Mouse (Mus musculus) midbrain, embryonic 13.5 days (tissue): ENCODE measurements at regions not wholly inside any gene's neighbourhood (a gene's known extent, or its start where the extent isn't known, plus 50 kb on each side); places are given as distances from the start of the nearest gene placed in this dataset.

Source experiments
- ATAC-seq: fragments of 200-750 bp; cut with Nextera tagmentation; 2 replicates; pipeline ENCODE4 v1.8.0; 2017; ENCODE audit warnings: mild to moderate bottlenecking, moderate TSS enrichment, moderate library complexity
- H3K27ac ChIP-seq: fragments of 300-500 bp; sonication (generic); 2 replicates; pipeline ENCODE4 v1.5.1; 2015; ENCODE audit warnings: inconsistent platforms, mild to moderate bottlenecking, moderate library complexity
- H3K27me3 ChIP-seq: fragments of 300-500 bp; sonication (generic); 2 replicates; pipeline ENCODE4 v1.6.1; 2015; ENCODE audit warnings: mild to moderate bottlenecking, inconsistent platforms
- H3K36me3 ChIP-seq: fragments of 300-500 bp; sonication (generic); 2 replicates; pipeline ENCODE4 v1.6.1; 2015; ENCODE audit warnings: mild to moderate bottlenecking, inconsistent platforms
- H3K4me1 ChIP-seq: fragments of 300-500 bp; sonication (generic); replicated peaks from 2 replicates; pipeline ENCODE4 v1.6.1; 2015; ENCODE audit warnings: inconsistent platforms
- H3K4me2 ChIP-seq: fragments of 300-500 bp; sonication (generic); replicated peaks from 2 replicates; pipeline ENCODE4 v1.6.1; 2015; ENCODE audit warnings: moderate library complexity, mild to moderate bottlenecking, inconsistent platforms
- H3K4me3 ChIP-seq: fragments of 300-500 bp; sonication (generic); replicated peaks from 2 replicates; pipeline ENCODE4 v1.5.1; 2015; ENCODE audit warnings: mild to moderate bottlenecking, inconsistent platforms
- H3K9ac ChIP-seq: fragments of 300-500 bp; sonication (generic); replicated peaks from 2 replicates; pipeline ENCODE4 v1.6.1; 2015; ENCODE audit warnings: mild to moderate bottlenecking, inconsistent platforms
- H3K9me3 ChIP-seq: fragments of 300-500 bp; sonication (generic); 2 replicates; pipeline ENCODE4 v1.6.1; 2016; ENCODE audit warnings: mild to moderate bottlenecking, inconsistent platforms
- WGBS: fragments of 180-500 bp; shearing (Covaris S2); methylation state at CpG from one replicate; pipeline ENCODE4 v1.1.7; 2015; 5-methylcytosine and 5-hydroxymethylcytosine counted together

DNA sequence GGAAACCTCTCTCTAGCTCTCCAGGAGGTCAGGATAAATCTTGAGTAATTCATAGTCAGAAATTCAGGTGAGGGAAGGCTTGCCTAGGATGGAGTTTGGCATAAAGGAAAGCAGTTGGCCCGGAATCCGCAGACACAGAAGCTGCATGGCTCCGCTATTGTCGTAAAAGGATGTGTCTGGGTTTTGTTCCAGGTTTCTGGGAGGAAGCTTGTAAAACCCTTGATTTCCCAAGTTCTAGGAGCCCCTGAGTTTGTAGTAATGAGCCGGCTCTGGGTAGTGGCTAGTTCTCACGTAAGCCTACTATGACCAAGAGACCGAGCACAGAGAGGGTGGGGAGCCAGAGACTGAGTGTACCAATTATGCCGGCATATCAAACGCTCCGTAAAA is 52.7 kb upstream of the Gm21915 start:
- Histone ChIP-seq H3K4me1 (peaks cover 39% of the 10 kb centered on the region), H3K27ac (peak overlapping the region; percentile 85), H3K4me2 (peak overlapping the region; percentile 58), H3K4me3 (peak overlapping the region; percentile 31), H3K9ac (peak overlapping the region; percentile 39), H3K27me3 (no peaks in the 10 kb centered on the region), H3K9me3 (no peaks in the 10 kb centered on the region), H3K36me3 (no peaks in the 10 kb centered on the region)
- ATAC-seq, result peak; percentile 2; the same call in 1 of the 2 replicates
- WGBS, result 22% methylated on average over 10 of the region's 10 CpGs

DNA sequence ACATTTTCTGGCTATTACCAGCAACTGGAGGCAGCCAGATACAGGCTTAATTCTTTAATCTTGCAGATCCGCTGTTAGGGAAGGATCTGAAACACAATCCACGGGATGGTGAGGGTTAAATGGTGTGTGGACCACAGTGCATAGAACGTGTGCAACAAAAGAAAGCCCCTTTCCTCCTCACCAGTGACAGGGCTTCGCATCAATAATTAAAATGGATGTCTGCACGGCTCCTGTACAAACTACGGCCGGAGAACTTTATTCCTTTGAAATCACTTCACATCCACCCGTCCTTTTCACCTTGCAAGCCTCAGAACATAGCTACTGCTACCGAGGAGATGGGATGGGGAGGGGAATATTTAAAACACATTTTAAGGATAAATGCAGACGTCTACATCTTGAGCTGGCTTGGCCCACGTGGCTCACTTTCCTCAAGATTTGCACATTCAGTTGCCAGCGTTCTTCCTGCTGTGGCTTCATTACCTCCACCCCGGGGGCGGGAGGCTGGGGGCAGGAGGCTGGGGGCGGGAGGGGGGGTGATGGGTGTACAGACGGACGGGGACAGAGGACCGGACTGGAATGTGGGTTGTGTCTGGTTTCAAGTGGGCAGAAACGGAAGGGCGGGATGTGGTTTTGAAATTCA is 53.3 kb upstream of the Gm21915 start:
- peak overlapping the region; percentile 58 for H3K4me2 ChIP-seq
- H3K27ac ChIP-seq, result peak overlapping the region; percentile 85
- 1% methylated on average over 20 of the region's 20 CpGs for WGBS
- no peaks in the 10 kb centered on the region for H3K27me3 ChIP-seq
- peaks cover 37% of the 10 kb centered on the region for H3K4me1 ChIP-seq
- H3K9ac ChIP-seq, result peak overlapping the region; percentile 39
- no peaks in the 10 kb centered on the region for H3K36me3 ChIP-seq
- ATAC-seq, result peak; percentile 81
- no peaks in the 10 kb centered on the region for H3K9me3 ChIP-seq
- H3K4me3 ChIP-seq, result peak overlapping the region; percentile 31

DNA sequence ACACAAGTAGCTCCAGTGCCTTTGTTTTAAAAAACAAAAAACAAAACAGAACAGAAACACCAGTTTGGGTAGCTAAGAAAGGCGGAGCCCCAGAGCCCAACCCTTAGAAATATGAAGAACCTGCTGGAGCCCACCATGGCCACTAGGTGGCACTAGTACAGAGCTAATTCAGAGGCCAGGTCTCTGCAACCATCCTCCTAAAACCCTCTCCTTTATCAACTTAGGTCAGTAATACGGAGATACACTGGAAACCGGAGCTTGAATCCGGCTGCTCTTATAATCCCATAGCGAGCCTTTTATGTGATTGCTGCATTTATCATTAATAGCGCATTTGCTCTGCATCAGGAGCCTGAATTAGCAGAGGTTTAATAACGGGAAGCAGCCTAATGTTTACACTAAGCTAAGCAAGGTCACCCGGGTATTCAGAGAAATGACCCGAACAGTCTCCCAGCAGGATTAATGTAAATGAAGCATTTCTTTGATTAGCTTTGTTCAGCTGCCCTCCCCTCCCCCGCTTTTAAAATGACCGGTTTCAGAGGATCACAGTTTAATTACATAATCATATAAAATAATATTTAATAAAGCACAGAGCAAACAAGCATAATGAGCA is 53.9 kb upstream of the Gm21915 start:
- WGBS, result 1% methylated on average over 11 of the region's 11 CpGs
- Histone ChIP-seq H3K4me3 (peak overlapping the region; percentile 31), H3K4me2 (peak overlapping the region; percentile 58), H3K27me3 (no peaks in the 10 kb centered on the region), H3K9me3 (no peaks in the 10 kb centered on the region), H3K27ac (peak overlapping the region; percentile 85), H3K9ac (peak overlapping the region; percentile 39), H3K36me3 (no peaks in the 10 kb centered on the region), H3K4me1 (peaks cover 36% of the 10 kb centered on the region)
- ATAC-seq, result peak; percentile 77

DNA sequence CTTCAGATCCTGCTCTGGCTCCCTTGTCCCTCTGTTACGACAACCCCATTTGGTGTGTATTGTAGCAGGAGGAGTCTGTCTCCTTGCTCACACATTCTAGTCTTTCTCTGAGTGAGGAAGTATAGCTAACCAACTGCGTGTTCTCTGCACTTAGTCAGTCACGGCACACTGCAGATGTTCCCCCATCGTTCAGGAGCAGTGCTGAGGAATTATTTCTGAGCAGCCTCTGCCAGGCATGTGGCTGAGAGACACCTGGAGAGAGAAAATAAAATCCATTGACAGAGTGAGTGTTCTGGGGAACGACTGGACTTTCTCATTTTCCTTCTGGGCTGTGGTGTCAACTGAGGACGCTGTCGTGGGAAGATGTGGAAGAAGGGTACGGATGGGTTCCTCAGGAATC is 54.5 kb upstream of the Gm21915 start:
- peak; percentile 9 for ATAC-seq
- H3K4me2 ChIP-seq, result peak overlapping the region; percentile 58
- 27% methylated on average over 8 of the region's 8 CpGs for WGBS
- H3K9me3 ChIP-seq, result no peaks in the 10 kb centered on the region
- H3K4me3 ChIP-seq, result no peak overlapping the region
- peak overlapping the region; percentile 42 for H3K9ac ChIP-seq
- no peaks in the 10 kb centered on the region for H3K27me3 ChIP-seq
- H3K4me1 ChIP-seq, result peaks cover 36% of the 10 kb centered on the region
- no peaks in the 10 kb centered on the region for H3K36me3 ChIP-seq
- peak overlapping the region; percentile 85 for H3K27ac ChIP-seq

DNA sequence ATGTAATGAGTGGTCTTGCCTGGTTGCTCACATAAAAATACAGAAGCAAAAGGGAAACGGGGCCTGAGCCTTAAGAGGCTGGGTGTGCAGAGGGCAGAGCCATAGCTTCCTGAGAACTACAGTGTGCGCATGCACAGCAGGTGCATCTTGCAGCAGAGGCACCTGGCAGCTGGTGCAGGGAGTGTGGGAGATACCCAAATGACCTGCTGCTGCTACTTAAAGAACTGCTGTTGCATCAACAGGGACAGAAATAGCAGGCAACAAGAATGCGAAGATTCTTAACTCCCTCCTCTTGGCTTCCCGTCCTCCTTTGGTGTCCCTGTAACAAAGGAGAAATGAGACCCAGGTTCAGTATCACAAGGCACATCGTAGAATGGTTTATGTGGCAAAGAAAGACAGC is 56.3 kb upstream of the Gm21915 start:
- no peak overlapping the region for H3K27ac ChIP-seq

DNA sequence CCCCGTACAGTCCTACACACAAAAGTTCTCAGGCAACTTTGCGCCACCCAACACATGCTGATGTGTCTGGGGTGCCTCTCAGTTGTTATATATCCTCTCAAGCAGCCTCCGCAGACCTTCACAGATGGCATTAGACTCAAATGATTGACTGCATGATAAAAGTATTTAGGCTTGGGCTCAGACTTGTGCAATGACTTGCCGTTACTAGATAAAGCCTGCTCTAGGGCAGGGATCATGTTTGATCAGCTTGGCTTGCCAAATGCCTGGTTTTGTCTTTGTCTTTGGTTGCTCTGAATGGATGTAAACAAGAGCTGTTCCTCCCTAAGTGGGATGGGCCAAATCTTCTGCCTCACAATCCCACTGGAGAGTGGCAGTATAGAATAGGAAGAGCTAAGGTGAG is 57.2 kb upstream of the Gm21915 start:
- Histone ChIP-seq H3K9ac (no peak overlapping the region), H3K4me3 (no peak overlapping the region), H3K36me3 (no peaks in the 10 kb centered on the region), H3K27me3 (no peaks in the 10 kb centered on the region), H3K4me2 (no peak overlapping the region), H3K4me1 (peaks cover 43% of the 10 kb centered on the region), H3K9me3 (no peaks in the 10 kb centered on the region), H3K27ac (no peak overlapping the region)
- WGBS, result 82% methylated on average over 4 of the region's 4 CpGs
- ATAC-seq, result no peak

More for the DNA sequence above, 56.3 kb upstream of the Gm21915 start:
- no peak for ATAC-seq
- Histone ChIP-seq H3K4me1 (peaks cover 36% of the 10 kb centered on the region), H3K4me3 (no peak overlapping the region), H3K27me3 (no peaks in the 10 kb centered on the region), H3K9me3 (no peaks in the 10 kb centered on the region), H3K9ac (no peak overlapping the region), H3K4me2 (no peak overlapping the region), H3K36me3 (no peaks in the 10 kb centered on the region)
- WGBS, result 58% methylated on average over 5 of the region's 5 CpGs

DNA sequence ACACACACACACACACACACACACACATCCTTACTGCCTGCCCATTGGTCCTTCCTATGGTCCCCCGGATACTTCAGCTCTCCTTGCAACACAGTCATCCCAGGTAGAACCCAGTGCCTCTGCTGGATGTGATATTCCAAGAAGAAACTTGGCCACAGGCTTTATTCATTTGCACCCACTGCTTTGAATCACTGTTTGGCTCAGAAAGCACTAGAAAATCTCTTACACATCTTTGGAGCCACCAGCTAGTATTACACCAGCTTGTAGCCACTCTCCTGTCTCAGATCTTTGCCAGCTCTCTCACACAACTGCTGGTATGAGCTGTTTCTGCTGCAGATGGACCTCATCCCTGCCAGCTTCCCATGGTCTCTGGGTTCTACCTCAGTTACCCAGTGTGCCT is 57.7 kb upstream of the Gm21915 start:
- H3K4me2 ChIP-seq, result no peak overlapping the region
- ATAC-seq, result no peak
- H3K27ac ChIP-seq, result no peak overlapping the region
- H3K9me3 ChIP-seq, result no peaks in the 10 kb centered on the region
- H3K4me1 ChIP-seq, result peaks cover 40% of the 10 kb centered on the region
- no peaks in the 10 kb centered on the region for H3K27me3 ChIP-seq
- H3K36me3 ChIP-seq, result no peaks in the 10 kb centered on the region
- no peak overlapping the region for H3K4me3 ChIP-seq
- 88% methylated on average over 1 of the region's 1 CpGs for WGBS
- no peak overlapping the region for H3K9ac ChIP-seq

DNA sequence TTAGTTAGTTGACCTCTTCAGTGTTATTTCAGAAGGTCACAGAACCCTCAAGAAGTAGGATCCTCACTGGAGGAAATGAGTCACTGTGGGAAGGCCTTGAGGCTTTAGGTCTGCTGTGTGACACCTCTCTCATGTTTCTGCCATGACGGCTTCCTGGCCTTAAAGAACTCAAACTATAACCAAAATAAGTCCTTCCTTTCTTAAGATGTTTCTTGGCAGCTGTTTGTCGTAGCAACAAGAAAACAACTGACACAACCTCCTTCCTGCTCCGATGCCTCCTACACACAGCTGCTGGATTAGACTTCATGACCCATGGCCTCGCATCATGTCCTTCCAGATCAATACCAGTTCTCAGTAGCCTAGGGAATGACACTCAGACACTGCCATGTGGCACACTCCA is 58.1 kb upstream of the Gm21915 start:
- 92% methylated on average over 4 of the region's 4 CpGs for WGBS
- Histone ChIP-seq H3K4me1 (peaks cover 36% of the 10 kb centered on the region), H3K9me3 (no peaks in the 10 kb centered on the region), H3K9ac (no peak overlapping the region), H3K4me3 (no peak overlapping the region), H3K27me3 (no peaks in the 10 kb centered on the region), H3K4me2 (no peak overlapping the region), H3K36me3 (no peaks in the 10 kb centered on the region), H3K27ac (no peak overlapping the region)
- ATAC-seq, result no peak

DNA sequence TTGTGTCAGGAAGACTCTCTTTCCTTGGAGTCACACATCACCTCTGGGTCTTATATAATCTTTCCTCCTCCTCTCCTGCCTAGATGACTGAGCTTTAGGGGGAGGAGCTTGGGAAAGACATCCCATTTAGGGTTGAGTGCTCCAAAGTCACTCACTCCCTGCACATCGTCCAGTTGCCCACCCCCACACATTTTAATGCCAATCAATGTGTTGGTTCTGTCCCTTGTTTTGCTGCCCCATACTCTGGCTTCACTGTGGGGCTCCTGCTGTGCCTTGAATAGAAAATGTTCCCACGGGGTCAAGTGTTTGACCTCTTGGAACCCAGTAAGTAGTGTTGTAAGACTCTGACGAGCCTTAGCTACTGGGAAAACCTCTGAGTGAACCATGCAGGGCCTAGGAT is 58.8 kb upstream of the Gm21915 start:
- WGBS, result 37% methylated on average over 3 of the region's 3 CpGs
- no peak overlapping the region for H3K27ac ChIP-seq
- no peaks in the 10 kb centered on the region for H3K9me3 ChIP-seq
- no peak overlapping the region for H3K4me2 ChIP-seq
- H3K27me3 ChIP-seq, result no peaks in the 10 kb centered on the region
- H3K36me3 ChIP-seq, result no peaks in the 10 kb centered on the region
- peaks cover 29% of the 10 kb centered on the region for H3K4me1 ChIP-seq
- H3K9ac ChIP-seq, result no peak overlapping the region
- H3K4me3 ChIP-seq, result no peak overlapping the region
- no peak for ATAC-seq

DNA sequence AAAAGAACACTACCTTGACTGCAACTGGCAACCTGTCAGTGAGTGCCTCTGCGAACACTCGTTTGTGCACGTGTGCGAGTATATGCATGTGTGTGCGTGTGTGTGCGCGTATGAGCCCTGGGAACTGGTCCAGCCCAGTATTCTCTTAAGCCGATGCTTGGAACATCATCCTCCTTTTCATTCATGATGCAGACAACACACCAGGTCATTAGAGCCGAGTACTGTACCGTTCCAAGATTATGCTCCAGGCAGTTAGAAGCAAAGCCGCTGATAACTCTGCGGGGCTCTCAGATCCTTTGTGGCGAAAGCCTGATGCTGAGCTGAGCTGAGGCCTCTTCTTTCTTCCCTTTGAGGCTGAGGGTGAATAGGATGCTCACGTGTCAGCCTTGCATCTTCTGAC is 61.8 kb upstream of the Gm21915 start:
- Histone ChIP-seq H3K9me3 (no peaks in the 10 kb centered on the region), H3K4me3 (no peak overlapping the region), H3K4me1 (0 out of 2 replicates have a peak, but pooled peaks cover 9% of the 10 kb centered on the region), H3K27me3 (no peaks in the 10 kb centered on the region), H3K4me2 (no peak overlapping the region), H3K36me3 (no peaks in the 10 kb centered on the region), H3K27ac (peak overlapping the region; percentile 58), H3K9ac (no peak overlapping the region)
- WGBS, result 70% methylated on average over 14 of the region's 14 CpGs
- peak; percentile 71 for ATAC-seq

DNA sequence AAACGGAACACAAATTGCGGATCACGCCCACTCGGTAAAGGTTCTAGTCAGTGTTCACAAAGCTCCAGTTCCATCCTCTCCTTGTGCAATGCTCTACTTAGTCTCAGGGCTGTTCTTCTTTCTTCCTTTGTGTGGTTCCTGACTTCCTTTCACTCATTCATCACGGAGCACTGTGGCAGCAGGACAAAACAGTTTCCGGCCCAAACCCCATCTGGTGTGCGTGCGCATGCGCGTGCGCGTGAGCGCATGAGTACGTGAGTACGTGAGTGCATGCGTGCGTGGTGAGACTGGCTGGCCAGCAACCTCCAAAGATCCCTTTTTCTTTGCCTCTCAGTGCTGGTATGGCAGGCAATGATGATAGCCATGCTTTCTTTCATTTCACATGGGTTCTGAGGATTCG is 62.5 kb upstream of the Gm21915 start:
- Histone ChIP-seq H3K27ac (peak overlapping the region; percentile 58; the same call in 1 of the 2 replicates), H3K4me3 (no peak overlapping the region), H3K4me1 (0 out of 2 replicates have a peak, but pooled peaks cover 7% of the 10 kb centered on the region), H3K9ac (no peak overlapping the region), H3K27me3 (no peaks in the 10 kb centered on the region), H3K9me3 (no peaks in the 10 kb centered on the region), H3K36me3 (no peaks in the 10 kb centered on the region), H3K4me2 (no peak overlapping the region)
- WGBS, result 94% methylated on average over 18 of the region's 18 CpGs
- no peak for ATAC-seq

DNA sequence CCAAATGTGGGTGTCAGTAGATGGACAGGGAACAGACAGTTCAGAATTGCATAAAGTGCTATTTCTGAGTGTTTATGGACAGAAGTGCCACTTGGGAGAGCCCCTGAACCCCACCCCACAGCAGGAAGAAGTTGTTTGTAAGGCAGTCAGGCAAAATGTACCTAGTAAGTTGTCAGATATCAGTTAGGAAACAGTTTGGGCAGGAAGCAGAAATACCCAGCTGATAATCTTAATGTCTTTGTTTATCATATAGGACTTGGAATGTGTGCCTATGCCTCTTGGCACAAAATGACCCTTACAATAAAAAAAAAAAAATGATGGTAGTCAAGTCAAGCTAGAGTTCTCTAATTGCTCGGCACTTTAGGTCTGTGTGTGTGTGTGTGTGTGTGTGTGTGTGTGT is 66.9 kb upstream of the Gm21915 start:
- H3K9me3 ChIP-seq, result no peaks in the 10 kb centered on the region
- H3K27ac ChIP-seq, result no peak overlapping the region
- H3K36me3 ChIP-seq, result no peaks in the 10 kb centered on the region
- ATAC-seq, result no peak
- WGBS, result 81% methylated on average over 1 of the region's 1 CpGs
- H3K4me1 ChIP-seq, result 0 out of 2 replicates have a peak, but pooled peaks cover 4% of the 10 kb centered on the region
- H3K4me2 ChIP-seq, result no peak overlapping the region
- no peaks in the 10 kb centered on the region for H3K27me3 ChIP-seq
- H3K4me3 ChIP-seq, result no peak overlapping the region
- H3K9ac ChIP-seq, result no peak overlapping the region
